Mouse (Mus musculus) lung, embryonic 16.5 days (tissue): ENCODE measurements around the gene Ecm2. TPM values are rescaled to one million over a fixed set of nuclear protein-coding genes. Genes with fewer than 3 reads are reported as not detected.

Experiments used
- ATAC-seq: fragments of 200-750 bp; cut with Nextera tagmentation; 2 replicates; pipeline ENCODE4 v1.8.0; 2017; ENCODE audit warnings: low read depth, mild to moderate bottlenecking, moderate library complexity
- H3K27ac ChIP-seq: fragments of 300-500 bp; sonication (generic); 2 replicates; pipeline ENCODE4 v1.5.1; 2014; ENCODE audit warnings: mild to moderate bottlenecking, control low read depth, low read length
- H3K27me3 ChIP-seq: fragments of 300-500 bp; sonication (generic); 2 replicates; pipeline ENCODE4 v1.6.1; 2014; ENCODE audit warnings: low read depth, low read length, mixed read lengths; ENCODE audit not compliant: control insufficient read depth, insufficient read depth
- H3K36me3 ChIP-seq: fragments of 300-500 bp; sonication (generic); 2 replicates; pipeline ENCODE4 v1.6.1; 2014; ENCODE audit warnings: low read length; ENCODE audit not compliant: control insufficient read depth, insufficient read depth
- H3K4me1 ChIP-seq: fragments of 300-500 bp; sonication (generic); replicated peaks from 2 replicates; pipeline ENCODE4 v1.6.1; 2014; ENCODE audit warnings: low read length, mixed read lengths; ENCODE audit not compliant: control insufficient read depth, insufficient read depth
- H3K4me2 ChIP-seq: fragments of 300-500 bp; sonication (generic); 2 replicates; pipeline ENCODE4 v1.6.1; 2014; ENCODE audit warnings: low read depth, low read length, control low read depth
- H3K4me3 ChIP-seq: fragments of 300-500 bp; sonication (generic); 2 replicates; pipeline ENCODE4 v1.5.1; 2014; ENCODE audit warnings: mild to moderate bottlenecking, low read length, control low read depth
- H3K9ac ChIP-seq: fragments of 300-500 bp; sonication (generic); 2 replicates; pipeline ENCODE4 v1.6.1; 2014; ENCODE audit warnings: low read length, control low read depth
- H3K9me3 ChIP-seq: fragments of 300-500 bp; sonication (generic); 2 replicates; pipeline ENCODE4 v1.6.1; 2016; ENCODE audit warnings: low read length; ENCODE audit not compliant: control insufficient read depth
- WGBS: fragments of 180-500 bp; shearing (Covaris S2); extraction: QIAGEN DNeasy Blood & Tissue Kit; methylation state at CpG from one replicate; pipeline ENCODE4 v1.1.7; 2014; 5-methylcytosine and 5-hydroxymethylcytosine counted together
- polyA plus RNA-seq: library from polyadenylated mRNA; unstranded; fragments of >200 nt; fragmentation: Nextera tagmentation; extraction: Ambion mirVana; gene quantifications from 2 replicates; pipeline ENCODE4 v1.2.1, GENCODE M21; 2015

Ecm2 gene
- polyA plus RNA-seq, 1 experiment from 2014 or later, result 1.9 TPM

DNA sequence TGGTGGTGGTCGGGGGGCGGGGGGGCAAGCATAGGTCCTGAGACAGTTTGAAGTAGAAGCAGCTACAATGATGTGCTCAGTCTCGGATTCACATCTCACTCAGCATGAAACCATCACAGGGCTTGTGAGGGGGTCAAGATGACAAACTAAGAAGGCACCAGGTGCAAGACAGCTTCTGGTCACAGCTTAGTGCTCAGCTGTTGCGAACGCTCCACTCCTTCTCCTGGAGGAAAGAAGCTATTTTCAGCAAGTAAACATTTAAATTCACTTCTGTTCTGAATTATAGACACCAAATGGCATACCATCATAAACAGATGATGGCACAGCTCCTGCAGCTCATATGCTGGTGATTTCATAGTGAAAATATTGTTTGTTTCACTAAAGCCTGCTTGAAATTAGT is 19.2 kb upstream of the Ecm2 start:
- H3K27ac ChIP-seq, result peak overlapping the region; percentile 59

GRCm38 (mm10) chr13:49492376-49493368 is 11.9 kb upstream of the Ecm2 start, which contains the start of gene Tes3-ps:
Gene Tes3-ps (plus strand): TSS chr13:49493318.
- WGBS, result 59% methylated on average over 6 of the region's 6 CpGs
- Histone ChIP-seq H3K27me3 (no peaks in the 10 kb centered on the region), H3K4me1 (no peaks in the 10 kb centered on the region), H3K4me3 (no peak within 1 kb of the TSS), H3K36me3 (no peaks in the 10 kb centered on the region), H3K4me2 (no peak within 1 kb of the TSS), H3K9me3 (no peaks in the 10 kb centered on the region), H3K27ac (peak within 1 kb of the TSS; percentile 29; the same call in 1 of the 2 replicates), H3K9ac (no peak within 1 kb of the TSS)
- ATAC-seq, result no peak

More for the DNA sequence above, 19.2 kb upstream of the Ecm2 start:
- Histone ChIP-seq H3K27me3 (no peaks in the 10 kb centered on the region), H3K36me3 (no peaks in the 10 kb centered on the region), H3K9me3 (no peaks in the 10 kb centered on the region), H3K4me2 (no peak overlapping the region), H3K4me3 (no peak overlapping the region), H3K4me1 (peaks cover 8% of the 10 kb centered on the region), H3K9ac (no peak overlapping the region)
- 64% methylated on average over 5 of the region's 5 CpGs for WGBS
- peak; percentile 67 for ATAC-seq

DNA sequence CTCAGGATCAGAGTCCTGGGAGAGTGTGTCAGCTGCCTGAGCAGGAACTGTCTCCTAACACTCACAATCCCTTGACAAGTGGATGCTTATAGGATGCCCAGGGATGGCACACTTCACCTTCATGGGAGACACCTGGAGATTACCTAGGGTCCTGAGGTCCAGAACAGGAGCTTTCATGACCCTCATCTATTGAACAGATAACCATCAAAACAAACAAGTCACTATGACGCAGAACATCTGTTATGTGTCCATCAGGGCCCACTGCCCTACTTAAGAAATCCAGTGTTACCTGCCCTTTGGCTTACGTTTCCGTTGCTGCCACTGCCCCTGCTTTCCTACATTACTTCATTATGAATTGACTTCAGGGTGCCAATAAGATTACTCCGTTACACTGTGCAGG is 1.2 kb downstream of the Ecm2 start:
- Histone ChIP-seq H3K36me3 (no peaks in the 10 kb centered on the region), H3K9me3 (no peaks in the 10 kb centered on the region), H3K4me1 (no peaks in the 10 kb centered on the region), H3K27me3 (no peaks in the 10 kb centered on the region), H3K4me2 (no peak overlapping the region), H3K9ac (no peak overlapping the region), H3K27ac (no peak overlapping the region), H3K4me3 (no peak overlapping the region)
- WGBS, result 68% methylated on average over 4 of the region's 4 CpGs
- no peak for ATAC-seq

DNA sequence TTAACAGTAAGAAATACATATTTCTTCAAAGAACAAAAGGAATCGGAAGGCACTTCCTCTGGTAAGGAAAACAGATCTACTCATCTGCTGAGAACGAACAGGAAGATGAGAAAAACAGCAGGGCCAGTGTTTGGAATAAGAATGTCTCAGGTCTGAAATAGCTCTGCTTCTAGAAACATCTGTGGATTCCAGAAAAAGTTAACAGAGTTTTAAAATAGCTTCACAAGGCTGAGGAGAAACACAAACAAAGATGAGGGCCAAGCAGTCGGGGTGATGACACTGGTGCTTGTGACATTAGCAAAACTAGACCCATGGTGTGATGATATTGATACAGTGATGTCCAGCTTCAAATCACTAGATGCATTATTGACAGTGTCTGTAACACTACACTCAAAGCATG is 2.6 kb downstream of the Ecm2 start:
- Histone ChIP-seq H3K4me1 (no peaks in the 10 kb centered on the region), H3K9me3 (no peaks in the 10 kb centered on the region), H3K9ac (no peak overlapping the region), H3K27ac (no peak overlapping the region; the same call in 1 of the 2 replicates), H3K36me3 (no peaks in the 10 kb centered on the region), H3K4me3 (no peak overlapping the region), H3K4me2 (no peak overlapping the region), H3K27me3 (no peaks in the 10 kb centered on the region)
- WGBS, result 34% methylated on average over 3 of the region's 3 CpGs
- ATAC-seq, result no peak

DNA sequence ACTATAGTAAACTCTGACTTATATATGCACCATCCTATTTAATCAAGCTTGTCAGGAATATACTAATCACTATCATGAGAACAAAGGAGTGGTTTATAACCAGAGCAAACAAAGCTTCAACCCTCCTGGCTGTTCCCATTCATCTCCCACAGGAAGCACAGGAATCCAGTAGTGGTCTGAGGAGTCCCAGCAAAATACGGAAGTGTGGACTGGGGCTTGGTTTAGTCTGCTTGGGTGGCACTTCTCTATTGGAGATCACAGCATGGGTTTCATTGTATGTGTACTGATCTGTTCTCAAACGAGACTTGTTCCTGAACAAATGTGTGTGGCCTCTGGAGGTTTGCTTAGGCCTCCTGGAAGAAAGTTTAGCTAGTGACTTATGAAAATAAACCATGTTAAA is 14.2 kb downstream of the Ecm2 start:
- Histone ChIP-seq H3K27ac (no peak overlapping the region), H3K4me2 (no peak overlapping the region), H3K4me1 (no peaks in the 10 kb centered on the region; the same call in 1 of the 2 replicates), H3K4me3 (no peak overlapping the region), H3K36me3 (no peaks in the 10 kb centered on the region), H3K27me3 (no peaks in the 10 kb centered on the region), H3K9ac (no peak overlapping the region), H3K9me3 (no peaks in the 10 kb centered on the region)
- peak; percentile 51; the same call in 1 of the 2 replicates for ATAC-seq
- 24% methylated on average over 2 of the region's 2 CpGs for WGBS

DNA sequence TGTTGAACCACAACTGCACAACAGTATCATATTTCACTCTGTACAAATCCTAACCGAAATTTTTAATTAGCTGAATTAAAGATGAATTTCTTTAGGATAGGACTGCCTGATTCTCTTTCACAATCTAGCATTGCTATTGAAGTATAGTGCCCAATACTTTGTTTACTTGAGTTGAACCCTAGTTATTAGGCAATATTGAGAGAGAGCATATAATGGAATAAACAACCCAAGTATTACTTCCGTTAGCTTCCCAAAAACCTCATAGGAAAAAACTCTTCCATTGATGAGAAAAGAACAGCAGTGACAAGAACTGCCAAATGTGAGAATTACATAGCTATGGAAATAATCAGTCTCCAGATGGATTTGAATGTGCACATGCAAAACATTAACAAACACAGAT is 21.6 kb downstream of the Ecm2 start:
- WGBS, result 62% methylated on average over 2 of the region's 2 CpGs
- Histone ChIP-seq H3K4me1 (0 out of 2 replicates have a peak, but pooled peaks cover 4% of the 10 kb centered on the region), H3K36me3 (no peaks in the 10 kb centered on the region), H3K9me3 (no peaks in the 10 kb centered on the region), H3K9ac (no peak overlapping the region), H3K27ac (peak overlapping the region; percentile 67), H3K4me2 (no peak overlapping the region), H3K27me3 (no peaks in the 10 kb centered on the region), H3K4me3 (no peak overlapping the region)
- ATAC-seq, result peak; percentile 83

DNA sequence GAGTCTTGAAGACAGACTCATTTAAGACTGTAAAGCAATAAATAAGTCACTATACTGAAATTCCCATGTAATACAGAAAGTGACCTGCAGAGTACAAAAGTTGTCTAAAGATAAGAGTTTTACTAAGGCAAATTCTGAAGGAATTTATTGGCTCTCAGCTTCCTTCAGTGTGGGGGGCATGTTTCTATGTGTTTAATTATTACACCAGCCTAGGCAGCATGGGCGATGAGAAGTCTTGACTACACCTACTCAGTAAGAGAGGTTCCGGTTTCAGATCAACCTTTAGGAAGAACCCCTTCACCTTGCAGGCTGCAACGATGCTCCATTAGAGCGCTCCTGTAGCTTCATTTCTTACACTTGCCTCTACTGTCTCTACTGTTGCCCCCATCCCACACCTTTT is 26.0 kb downstream of the Ecm2 start:
- 92% methylated on average over 4 of the region's 4 CpGs for WGBS

DNA sequence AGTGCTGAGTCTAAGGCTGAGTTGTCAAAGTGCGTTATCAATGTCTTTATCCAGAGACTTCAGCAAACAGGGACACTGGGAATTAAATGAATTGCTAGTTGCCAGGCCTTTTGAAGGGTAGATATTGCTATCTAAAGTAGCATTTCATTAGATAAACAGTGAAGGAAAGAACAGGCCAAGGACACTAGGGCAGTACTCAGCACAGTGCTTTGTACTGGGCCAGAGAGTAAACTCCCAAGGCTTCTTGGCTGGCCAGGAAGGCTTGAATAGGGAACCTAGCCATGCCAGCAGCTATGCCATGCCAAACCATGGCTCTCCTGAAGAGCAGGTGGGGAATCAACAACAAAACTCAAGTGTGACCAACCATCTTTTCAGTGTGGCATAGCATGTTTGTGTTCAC is 32.3 kb downstream of the Ecm2 start:
- Histone ChIP-seq H3K9me3 (no peaks in the 10 kb centered on the region), H3K36me3 (no peaks in the 10 kb centered on the region), H3K4me2 (no peak overlapping the region), H3K9ac (no peak overlapping the region), H3K27me3 (no peaks in the 10 kb centered on the region), H3K27ac (no peak overlapping the region), H3K4me1 (no peaks in the 10 kb centered on the region), H3K4me3 (no peak overlapping the region)
- ATAC-seq, result no peak
- 94% methylated on average over 1 of the region's 1 CpGs for WGBS

More for the DNA sequence above, 26.0 kb downstream of the Ecm2 start:
- no peaks in the 10 kb centered on the region for H3K27me3 ChIP-seq
- H3K9ac ChIP-seq, result no peak overlapping the region
- H3K9me3 ChIP-seq, result no peaks in the 10 kb centered on the region
- no peak overlapping the region for H3K27ac ChIP-seq
- no peak overlapping the region for H3K4me2 ChIP-seq
- H3K4me1 ChIP-seq, result 0 out of 2 replicates have a peak, but pooled peaks cover 4% of the 10 kb centered on the region
- no peak for ATAC-seq
- no peaks in the 10 kb centered on the region for H3K36me3 ChIP-seq
- no peak overlapping the region for H3K4me3 ChIP-seq

DNA sequence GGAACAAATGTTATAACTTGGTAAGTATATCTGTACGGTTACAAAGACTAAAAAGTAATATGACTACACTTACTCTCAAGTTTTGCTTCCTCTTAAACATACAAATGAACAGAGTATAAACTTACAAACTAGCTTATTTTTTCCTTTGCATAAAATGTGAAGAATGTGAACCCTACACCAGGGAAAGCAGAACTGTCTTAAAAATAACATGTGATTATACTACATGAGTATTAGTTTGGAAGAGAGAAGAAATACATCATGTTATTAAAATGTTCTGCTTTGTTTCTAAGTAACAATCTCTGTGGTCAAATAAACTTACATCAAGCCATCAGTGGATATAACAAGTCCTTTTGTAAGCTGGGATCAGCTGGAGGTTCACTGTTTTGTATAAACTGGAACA is 34.1 kb downstream of the Ecm2 start:
- Histone ChIP-seq H3K4me1 (no peaks in the 10 kb centered on the region), H3K4me3 (no peak overlapping the region), H3K27ac (no peak overlapping the region), H3K27me3 (no peaks in the 10 kb centered on the region), H3K9ac (no peak overlapping the region), H3K9me3 (no peaks in the 10 kb centered on the region), H3K36me3 (no peaks in the 10 kb centered on the region), H3K4me2 (no peak overlapping the region)
- 82% methylated on average over 1 of the region's 1 CpGs for WGBS
- ATAC-seq, result no peak
